Comparison of ENCODE assay signal across 23 mouse cellular contexts in the genomic region with DNA sequence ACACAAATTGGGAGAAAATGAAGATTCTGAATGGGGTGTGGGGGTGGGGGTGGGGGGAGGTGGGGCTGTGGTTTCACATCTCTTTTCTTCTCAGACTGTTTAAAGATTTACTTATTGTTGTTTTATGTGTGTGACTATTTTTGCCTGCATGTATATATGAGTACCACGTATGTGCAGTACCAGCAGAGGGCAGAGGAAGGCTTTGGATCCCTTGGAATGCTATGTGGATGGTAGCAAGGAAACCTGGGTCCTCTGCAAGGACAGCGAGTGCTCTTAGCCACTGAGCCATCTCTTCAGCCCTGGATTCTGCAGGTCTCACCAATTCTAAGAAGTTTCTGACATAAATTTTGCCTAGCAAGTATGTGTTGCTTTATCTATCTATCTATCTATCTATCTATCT. TPM values are rescaled to one million over a fixed set of nuclear protein-coding genes. Genes with fewer than 3 reads are reported as not detected.
DNase-seq lines count a peak whose midpoint lies in the region; ATAC-seq and TF ChIP-seq lines count a peak whose summit lies in the region.
"Had no signal": no experiment of that assay in that cellular context is flagged by ENCODE, and none has a peak within 500 bp of the region (broad histone marks: within the 10 kb centered on the region; RNA-seq: fewer than 3 reads in every experiment).

No protein-coding gene starts in this region.

- no peak overlapping the region for H3K9ac ChIP-seq in forebrain, postnatal 0 days
- H3K9ac ChIP-seq in forebrain, embryonic 12.5 days: no peak overlapping the region
- H3K9ac ChIP-seq in intestine, postnatal 0 days (ENCODE audit: low read depth, low read length): no peak overlapping the region
- no peak overlapping the region for H3K9ac ChIP-seq in intestine, embryonic 15.5 days
- no peak overlapping the region for H3K9ac ChIP-seq in lung, embryonic 14.5 days
- H3K9ac ChIP-seq: hindbrain, embryonic 15.5 days; liver, embryonic 12.5 days had no signal

- no peak overlapping the region for H3K27ac ChIP-seq in forebrain, postnatal 0 days (ENCODE audit: low read depth, low read length)
- H3K27ac ChIP-seq in forebrain, embryonic 12.5 days: no peak overlapping the region
- H3K27ac ChIP-seq in intestine, postnatal 0 days (ENCODE audit: low read depth, low read length): no peak overlapping the region
- H3K27ac ChIP-seq in intestine, embryonic 15.5 days: no peak overlapping the region
- no peak overlapping the region for H3K27ac ChIP-seq in lung, embryonic 14.5 days (ENCODE audit: low read depth)
- H3K27ac ChIP-seq: embryonic facial prominence, embryonic 10.5 days; hindbrain, embryonic 15.5 days; liver, embryonic 12.5 days had no signal

- no peak overlapping the region for H3K4me2 ChIP-seq in forebrain, postnatal 0 days (ENCODE audit: low read depth)
- no peak overlapping the region for H3K4me2 ChIP-seq in forebrain, embryonic 12.5 days
- H3K4me2 ChIP-seq in intestine, postnatal 0 days (replicated peaks; ENCODE audit: low read depth): no peak overlapping the region
- no peak overlapping the region for H3K4me2 ChIP-seq in intestine, embryonic 15.5 days (replicated peaks)
- no peak overlapping the region for H3K4me2 ChIP-seq in lung, embryonic 14.5 days
- H3K4me2 ChIP-seq: hindbrain, embryonic 15.5 days; liver, embryonic 12.5 days had no signal

- no peaks in the 10 kb centered on the region for H3K27me3 ChIP-seq in forebrain, postnatal 0 days (ENCODE audit: insufficient read depth, low read length)
- H3K27me3 ChIP-seq in forebrain, embryonic 12.5 days: no peaks in the 10 kb centered on the region
- H3K27me3 ChIP-seq in intestine, postnatal 0 days (replicated peaks; ENCODE audit: control insufficient read depth, insufficient read depth, low read length): no peaks in the 10 kb centered on the region
- no peaks in the 10 kb centered on the region for H3K27me3 ChIP-seq in intestine, embryonic 15.5 days (replicated peaks)
- no peaks in the 10 kb centered on the region for H3K27me3 ChIP-seq in lung, embryonic 14.5 days (ENCODE audit: insufficient read depth, low read length)
- H3K27me3 ChIP-seq: hindbrain, embryonic 15.5 days; liver, embryonic 12.5 days had no signal

- ATAC-seq in forebrain, postnatal 0 days: no peak
- no peak for ATAC-seq in forebrain, embryonic 12.5 days (ENCODE audit: low FRiP score)
- ATAC-seq in intestine, postnatal 0 days: no peak
- no peak for ATAC-seq in intestine, embryonic 15.5 days
- ATAC-seq in lung, embryonic 14.5 days (ENCODE audit: insufficient read depth): no peak
- ATAC-seq: CD4-positive, CD25-positive, alpha-beta regulatory T cell, adult 4 months; liver, embryonic 12.5 days had no signal

- TF ChIP-seq CTCF in forebrain, postnatal 0 days (IDR thresholded peaks at IDR 0.05; ENCODE audit: low read depth): peak; percentile 51
- TF ChIP-seq CTCF in intestine, postnatal 0 days (IDR thresholded peaks at IDR 0.05; ENCODE audit: low read depth): peak; percentile 47
- peak; percentile 20; the same call in 1 of the 2 replicates for TF ChIP-seq CTCF in lung, embryonic 14.5 days (IDR thresholded peaks at IDR 0.05; ENCODE audit: low read depth)

- no peaks in the 10 kb centered on the region for H3K4me1 ChIP-seq in forebrain, postnatal 0 days (ENCODE audit: insufficient read depth)
- H3K4me1 ChIP-seq in forebrain, embryonic 12.5 days: no peaks in the 10 kb centered on the region
- H3K4me1 ChIP-seq in intestine, postnatal 0 days (replicated peaks; ENCODE audit: control insufficient read depth, insufficient read depth, low read length): 0 out of 2 replicates have a peak, but pooled peaks cover 2% of the 10 kb centered on the region
- no peaks in the 10 kb centered on the region for H3K4me1 ChIP-seq in intestine, embryonic 15.5 days (replicated peaks)
- H3K4me1 ChIP-seq in lung, embryonic 14.5 days (ENCODE audit: insufficient read depth): no peaks in the 10 kb centered on the region
- H3K4me1 ChIP-seq: embryonic facial prominence, embryonic 10.5 days; hindbrain, embryonic 15.5 days; liver, embryonic 12.5 days had no signal

- no peaks in the 10 kb centered on the region for H3K9me3 ChIP-seq in forebrain, postnatal 0 days (ENCODE audit: low read length)
- H3K9me3 ChIP-seq in forebrain, embryonic 12.5 days: no peaks in the 10 kb centered on the region
- no peaks in the 10 kb centered on the region for H3K9me3 ChIP-seq in intestine, postnatal 0 days (ENCODE audit: control insufficient read depth)
- no peaks in the 10 kb centered on the region for H3K9me3 ChIP-seq in intestine, embryonic 15.5 days
- no peaks in the 10 kb centered on the region for H3K9me3 ChIP-seq in lung, embryonic 14.5 days (ENCODE audit: low read depth, low read length)
- H3K9me3 ChIP-seq: embryonic facial prominence, embryonic 10.5 days; G1E; hindbrain, embryonic 15.5 days; liver, embryonic 12.5 days had no signal

- H3K36me3 ChIP-seq in forebrain, postnatal 0 days (ENCODE audit: insufficient read depth): no peaks in the 10 kb centered on the region
- H3K36me3 ChIP-seq in forebrain, embryonic 12.5 days (replicated peaks): no peaks in the 10 kb centered on the region
- no peaks in the 10 kb centered on the region for H3K36me3 ChIP-seq in intestine, postnatal 0 days (ENCODE audit: control insufficient read depth, insufficient read depth)
- no peaks in the 10 kb centered on the region for H3K36me3 ChIP-seq in intestine, embryonic 15.5 days
- H3K36me3 ChIP-seq in lung, embryonic 14.5 days (ENCODE audit: insufficient read depth): no peaks in the 10 kb centered on the region
- H3K36me3 ChIP-seq: embryonic facial prominence, embryonic 10.5 days; G1E; hindbrain, embryonic 15.5 days; liver, embryonic 12.5 days had no signal

- no peak for DNase-seq in forebrain, postnatal 0 days
- no peak for DNase-seq in lung, embryonic 14.5 days
- DNase-seq in lung, adult 18-20 months: no peak
- peak; percentile 37 for DNase-seq in lung, postnatal 36 days
- DNase-seq in urinary bladder, postnatal 10 days (ENCODE audit: low spot score): no peak
- DNase-seq: adrenal gland, postnatal 14 days; heart, postnatal 36 days; kidney, adult 11 months; kidney, postnatal 14 days; layer of hippocampus, adult 9-11 months; thymus, postnatal 25 days had no signal

- H3K4me3 ChIP-seq in forebrain, postnatal 0 days (ENCODE audit: low read depth, low read length): no peak overlapping the region
- no peak overlapping the region for H3K4me3 ChIP-seq in forebrain, embryonic 12.5 days (replicated peaks)
- H3K4me3 ChIP-seq in intestine, postnatal 0 days (ENCODE audit: low read depth, low read length): no peak overlapping the region
- H3K4me3 ChIP-seq in intestine, embryonic 15.5 days (replicated peaks): no peak overlapping the region
- H3K4me3 ChIP-seq in lung, embryonic 14.5 days (ENCODE audit: low read depth, low read length): no peak overlapping the region
- H3K4me3 ChIP-seq: embryonic facial prominence, embryonic 10.5 days; hindbrain, embryonic 15.5 days; liver, embryonic 12.5 days had no signal

- WGBS in forebrain, postnatal 0 days: 72% methylated on average over 2 of the region's 2 CpGs
- WGBS in forebrain, embryonic 12.5 days: 78% methylated on average over 2 of the region's 2 CpGs
- 75% methylated on average over 2 of the region's 2 CpGs for WGBS in intestine, postnatal 0 days
- 80% methylated on average over 2 of the region's 2 CpGs for WGBS in intestine, embryonic 15.5 days
- WGBS in lung, embryonic 14.5 days: 84% methylated on average over 2 of the region's 2 CpGs

RNA-seq across cellular contexts. Expression of a gene that starts 32.8 kb away (rescaled TPM):
- 9.9 and 12.4 TPM in 2 replicates for total RNA-seq in forebrain, postnatal 0 days (2014; rRNA removed)
- 1.6 and 3.4 TPM in 2 replicates for polyA plus RNA-seq in forebrain, postnatal 0 days (2015; fragmentation: Nextera tagmentation; extraction: Ambion mirVana)
- 3.0 and 3.5 TPM in 2 replicates for polyA plus RNA-seq in forebrain, embryonic 12.5 days (2016; fragmentation: Nextera tagmentation; extraction: Ambion mirVana)
- 0.56 and 0.65 TPM in 2 replicates for polyA plus RNA-seq in intestine, postnatal 0 days (2015; fragmentation: Nextera tagmentation; extraction: Ambion mirVana)
- 1.2 and 1.3 TPM in 2 replicates for polyA plus RNA-seq in intestine, embryonic 15.5 days (2015; fragmentation: Nextera tagmentation; extraction: Ambion mirVana)
- polyA plus RNA-seq in lung, embryonic 14.5 days (2014; fragmentation: Nextera tagmentation; extraction: Ambion mirVana): 1.6 TPM in 2 replicates
- polyA plus RNA-seq: G1E had no signal

RNA-seq across cellular contexts. Expression of a gene that starts 42.2 kb away (rescaled TPM):
- total RNA-seq in forebrain, postnatal 0 days (2014; rRNA removed): not detected in 2 replicates
- not detected in 2 replicates for polyA plus RNA-seq in forebrain, postnatal 0 days (2015; fragmentation: Nextera tagmentation; extraction: Ambion mirVana)
- not detected in 2 replicates for polyA plus RNA-seq in forebrain, embryonic 12.5 days (2016; fragmentation: Nextera tagmentation; extraction: Ambion mirVana)
- 505 and 529 TPM in 2 replicates for polyA plus RNA-seq in intestine, postnatal 0 days (2015; fragmentation: Nextera tagmentation; extraction: Ambion mirVana)
- polyA plus RNA-seq in intestine, embryonic 15.5 days (2015; fragmentation: Nextera tagmentation; extraction: Ambion mirVana): 25.4 and 30.5 TPM in 2 replicates
- not detected in 2 replicates for polyA plus RNA-seq in lung, embryonic 14.5 days (2014; fragmentation: Nextera tagmentation; extraction: Ambion mirVana)
- total RNA-seq: adrenal gland, postnatal 14 days; heart, postnatal 36 days; left cerebral cortex, adult 8-10 months had no signal
- polyA plus RNA-seq: embryonic facial prominence, embryonic 10.5 days; forebrain, embryonic 11.5 days; G1E; hindbrain, embryonic 15.5 days; limb, embryonic 11.5 days; liver, embryonic 12.5 days; testis, adult 2 months had no signal

RNA-seq across cellular contexts. Expression of a gene that starts 55.8 kb away (rescaled TPM):
- 7.8 and 9.4 TPM in 2 replicates for total RNA-seq in forebrain, postnatal 0 days (2014; rRNA removed)
- 10.2 and 16.4 TPM in 2 replicates for polyA plus RNA-seq in forebrain, postnatal 0 days (2015; fragmentation: Nextera tagmentation; extraction: Ambion mirVana)
- polyA plus RNA-seq in forebrain, embryonic 12.5 days (2016; fragmentation: Nextera tagmentation; extraction: Ambion mirVana): 1.7 and 3.2 TPM in 2 replicates
- 86.6 and 95.5 TPM in 2 replicates for polyA plus RNA-seq in intestine, postnatal 0 days (2015; fragmentation: Nextera tagmentation; extraction: Ambion mirVana)
- 19.2 and 20.8 TPM in 2 replicates for polyA plus RNA-seq in intestine, embryonic 15.5 days (2015; fragmentation: Nextera tagmentation; extraction: Ambion mirVana)
- polyA plus RNA-seq in lung, embryonic 14.5 days (2014; fragmentation: Nextera tagmentation; extraction: Ambion mirVana): 10.4 and 11.3 TPM in 2 replicates

Comparison
In these comparisons a context has a peak if more than half of its experiments do, and no peak if none do; other contexts are left out.
1. RNA of a gene that starts 42.2 kb away (polyA plus RNA-seq): 505 to 529 TPM in intestine, postnatal 0 days and 25.4 to 30.5 TPM in intestine, embryonic 15.5 days; not detected in forebrain, postnatal 0 days, not detected in forebrain, embryonic 12.5 days and not detected in lung, embryonic 14.5 days; every median in the first group is over 10 times any median in the second.
2. Peak in every context shown above with its lines, with median percentiles within 50 percentile points of each other: CTCF ChIP-seq.